Mouse (Mus musculus): ENCODE measurements around the gene Lcn2. TPM values are rescaled to one million over a fixed set of nuclear protein-coding genes. Genes with fewer than 3 reads are reported as not detected.

Lcn2 gene
- polyA plus RNA-seq, 1 experiment = 0.58 TPM

DNA sequence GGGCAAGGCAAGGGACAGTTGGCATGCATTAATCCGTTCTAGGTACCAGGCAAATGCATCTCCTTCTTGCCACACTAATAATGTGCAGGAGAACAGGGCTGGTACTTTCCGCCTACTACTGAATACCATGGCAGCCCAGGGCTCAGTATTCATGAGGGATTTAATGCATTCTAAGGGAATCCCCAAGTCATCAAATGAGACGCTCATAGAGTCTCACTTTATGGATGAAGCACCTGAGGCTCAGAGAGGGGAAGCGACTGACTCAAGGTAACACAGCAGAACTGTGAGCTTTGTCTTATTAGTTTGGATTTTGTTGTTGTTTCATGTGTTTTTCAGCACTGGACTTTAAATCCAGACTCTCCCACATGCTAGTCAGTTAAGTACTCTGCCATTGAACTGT, 46.0 kb downstream of the Lcn2 start:
- no peak overlapping the region for H3K4me3 ChIP-seq (ENCODE audit: insufficient read depth, low read length)
- H3K27ac ChIP-seq (ENCODE audit: insufficient read depth, low read length) = peak overlapping the region; percentile 70
- TF ChIP-seq CTCF (IDR thresholded peaks at IDR 0.05; ENCODE audit: extremely low read depth, insufficient read depth, low read length) (no peak), POLR2A (IDR thresholded peaks at IDR 0.05; ENCODE audit: extremely low read depth, insufficient read depth, low read length) (no peak)
- peaks cover 17% of the 10 kb centered on the region for H3K4me1 ChIP-seq (ENCODE audit: control insufficient read depth, insufficient read depth, low read length)

- Histone ChIP-seq H3K4me1 (ENCODE audit: control insufficient read depth, insufficient read depth, low read length) (peaks cover 14% of the 10 kb centered on the region), H3K27ac (ENCODE audit: insufficient read depth, low read length) (peak overlapping the region; percentile 70), H3K4me3 (ENCODE audit: insufficient read depth, low read length) (no peak overlapping the region)
- no peak for TF ChIP-seq CTCF (IDR thresholded peaks at IDR 0.05; ENCODE audit: extremely low read depth, insufficient read depth, low read length)
- TF ChIP-seq POLR2A (IDR thresholded peaks at IDR 0.05; ENCODE audit: extremely low read depth, insufficient read depth, low read length) = no peak
Measured at GRCm38 (mm10) chr2:32341634-32341939, 46.5 kb downstream of the Lcn2 start.

DNA sequence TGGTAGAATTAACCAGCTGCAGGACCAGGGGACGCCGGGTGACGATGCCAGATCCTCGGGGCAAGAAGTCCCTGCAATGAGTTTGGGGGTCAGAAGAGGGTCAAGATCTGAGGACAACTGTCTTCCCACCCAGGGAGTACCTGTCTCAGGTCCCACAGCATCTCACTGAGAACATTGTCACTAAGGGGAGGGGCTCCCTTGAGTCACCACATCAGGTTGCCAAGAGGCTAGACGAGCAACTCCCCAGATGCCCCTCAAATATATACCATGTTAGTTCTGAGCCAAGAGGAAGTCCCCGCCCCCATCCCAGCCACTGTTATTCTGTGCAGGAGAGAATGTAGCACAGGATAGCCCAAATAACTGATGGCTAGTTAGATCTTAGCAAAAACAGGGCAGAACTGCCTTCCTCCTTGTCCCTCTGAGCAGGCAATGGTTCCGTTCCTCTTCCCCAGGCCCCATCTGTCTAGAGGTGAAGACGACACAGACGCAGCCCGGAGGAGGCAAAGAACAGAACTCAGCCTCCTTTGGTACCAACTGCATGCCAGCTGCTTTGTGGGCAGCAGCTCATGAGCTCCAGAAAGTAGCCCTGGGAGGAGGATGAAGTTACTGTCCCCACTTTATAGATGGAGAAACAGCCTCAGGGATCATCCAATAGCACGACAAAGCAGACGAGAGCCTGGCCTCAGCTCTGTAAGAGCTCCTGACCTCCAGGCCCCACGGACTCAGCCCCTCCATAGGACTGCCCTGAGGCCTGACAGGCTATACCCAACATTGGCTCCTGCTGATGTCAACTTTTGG, 47.0 kb downstream of the Lcn2 start:
- peaks cover 14% of the 10 kb centered on the region for H3K4me1 ChIP-seq (ENCODE audit: control insufficient read depth, insufficient read depth, low read length)
- H3K4me3 ChIP-seq (ENCODE audit: insufficient read depth, low read length) = no peak overlapping the region
- peak overlapping the region; percentile 70 for H3K27ac ChIP-seq (ENCODE audit: insufficient read depth, low read length)
- TF ChIP-seq CTCF (IDR thresholded peaks at IDR 0.05; ENCODE audit: extremely low read depth, insufficient read depth, low read length) = no peak
- TF ChIP-seq POLR2A (IDR thresholded peaks at IDR 0.05; ENCODE audit: extremely low read depth, insufficient read depth, low read length) = peak; percentile 32; the same call in 1 of the 2 replicates

GRCm38 (mm10) chr2:32339912-32340642, 48.0 kb downstream of the Lcn2 start:
- 0 out of 2 replicates have a peak overlapping the region, but pooled peaks have one; percentile 30 for H3K27ac ChIP-seq (ENCODE audit: insufficient read depth, low read length)
- H3K4me1 ChIP-seq (ENCODE audit: control insufficient read depth, insufficient read depth, low read length) = peaks cover 14% of the 10 kb centered on the region
- TF ChIP-seq CTCF (IDR thresholded peaks at IDR 0.05; ENCODE audit: extremely low read depth, insufficient read depth, low read length) = no peak
- no peak for TF ChIP-seq POLR2A (IDR thresholded peaks at IDR 0.05; ENCODE audit: extremely low read depth, insufficient read depth, low read length)

DNA sequence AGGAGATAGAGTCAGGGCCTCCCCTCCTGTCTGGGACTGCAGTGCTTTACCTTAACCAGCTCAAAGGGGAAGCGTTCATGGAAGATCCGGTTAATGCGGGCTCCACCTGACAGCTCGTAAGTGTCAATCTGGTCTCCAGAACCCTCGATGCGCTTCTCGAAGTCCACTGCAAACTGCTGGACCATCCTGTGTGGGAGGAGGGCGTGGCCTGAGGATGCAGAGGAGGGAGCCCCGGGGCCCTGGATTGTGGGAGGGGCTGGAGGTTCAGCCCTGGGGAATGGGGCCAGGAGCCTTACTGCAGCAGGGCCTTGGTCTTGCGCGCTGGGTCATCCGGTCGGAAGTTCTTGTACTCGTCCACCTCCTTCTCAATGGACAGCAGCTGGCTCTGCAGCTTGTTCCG, 52.2 kb downstream of the Lcn2 start:
- H3K4me3 ChIP-seq (ENCODE audit: insufficient read depth, low read length) = no peak overlapping the region
- H3K27ac ChIP-seq (ENCODE audit: insufficient read depth, low read length) = no peak overlapping the region; the same call in 1 of the 2 replicates
- no peak for TF ChIP-seq POLR2A (IDR thresholded peaks at IDR 0.05; ENCODE audit: extremely low read depth, insufficient read depth, low read length)
- TF ChIP-seq CTCF (IDR thresholded peaks at IDR 0.05; ENCODE audit: extremely low read depth, insufficient read depth, low read length) = no peak
- H3K4me1 ChIP-seq (ENCODE audit: control insufficient read depth, insufficient read depth, low read length) = no peaks in the 10 kb centered on the region

More at GRCm38 (mm10) chr2:32339912-32340642, 48.0 kb downstream of the Lcn2 start:
- H3K4me3 ChIP-seq (ENCODE audit: insufficient read depth, low read length) = no peak overlapping the region

Other genes with a start within 250 kb of the Lcn2 start
- gene Prrc2b, start 237.2 kb downstream of the Lcn2 start, polyA plus RNA-seq (2012; rRNA removed) = 97.6 and 99.1 TPM in 2 replicates
- gene Pomt1, start 151.7 kb downstream of the Lcn2 start, polyA plus RNA-seq (2012; rRNA removed) = 16.8 and 19.1 TPM in 2 replicates
- gene Uck1, start 128.1 kb downstream of the Lcn2 start, polyA plus RNA-seq (2012; rRNA removed) = 60.1 and 65.2 TPM in 2 replicates
- gene Golga2, start 100.9 kb downstream of the Lcn2 start, polyA plus RNA-seq (2012; rRNA removed) = 60.1 and 65.0 TPM in 2 replicates
- 256 and 268 TPM in 2 replicates for gene Swi5, start 100.2 kb downstream of the Lcn2 start, polyA plus RNA-seq (2012; rRNA removed)
- 171 and 184 TPM in 2 replicates for gene Ciz1, start 35.9 kb downstream of the Lcn2 start, polyA plus RNA-seq (2012; rRNA removed)
- gene Dnm1, start 34.9 kb downstream of the Lcn2 start, polyA plus RNA-seq (2012; rRNA removed) = 1,325 and 1,395 TPM in 2 replicates
- gene 1110008P14Rik, start 6.3 kb downstream of the Lcn2 start, polyA plus RNA-seq (2012; rRNA removed) = 931 and 1,007 TPM in 2 replicates
- gene Ptges2, start 7.6 kb upstream of the Lcn2 start, polyA plus RNA-seq (2012; rRNA removed) = 57.9 and 63.4 TPM in 2 replicates
- gene Naif1, start 62.2 kb upstream of the Lcn2 start, polyA plus RNA-seq (2012; rRNA removed) = 3.2 and 3.4 TPM in 2 replicates
- gene Slc25a25, start 63.2 kb upstream of the Lcn2 start, polyA plus RNA-seq (2012; rRNA removed) = 44.7 and 49.1 TPM in 2 replicates
- 39.2 and 46.7 TPM in 2 replicates for gene Fam102a, start 147.1 kb upstream of the Lcn2 start, polyA plus RNA-seq (2012; rRNA removed)
- gene Dpm2, start 182.6 kb upstream of the Lcn2 start, polyA plus RNA-seq (2012; rRNA removed) = 153 and 155 TPM in 2 replicates
- 31.3 and 37.6 TPM in 2 replicates for gene Pip5kl1, start 186.5 kb upstream of the Lcn2 start, polyA plus RNA-seq (2012; rRNA removed)
- 1.0 TPM in 2 replicates for gene 9430097D07Rik, start 187.4 kb upstream of the Lcn2 start, polyA plus RNA-seq (2012; rRNA removed)
- 34.8 and 36.6 TPM in 2 replicates for gene St6galnac4, start 198.8 kb upstream of the Lcn2 start, polyA plus RNA-seq (2012; rRNA removed)
- gene St6galnac6, start 211.5 kb upstream of the Lcn2 start, polyA plus RNA-seq (2012; rRNA removed) = 101 and 110 TPM in 2 replicates
- 118 and 127 TPM in 2 replicates for gene Ak1, start 233.5 kb upstream of the Lcn2 start, polyA plus RNA-seq (2012; rRNA removed)